Mouse (Mus musculus): ENCODE measurements around the gene Psma3.

Gene Psma3

GRCm38 (mm10) chr12:70974441-70975266 is at the start of gene Psma3:
Gene Psma3, plus strand, starts transcription at chr12:70974621.
- peak; percentile 95 for DNase-seq (ENCODE audit: low read depth, low spot score)

GRCm38 (mm10) chr12:70929781-70930180 is 44.6 kb upstream of the Psma3 start:
- no peak for DNase-seq (ENCODE audit: low read depth, low spot score)

GRCm38 (mm10) chr12:70937150-70937549 is 37.3 kb upstream of the Psma3 start:
- DNase-seq (ENCODE audit: low read depth, low spot score), result no peak

DNA sequence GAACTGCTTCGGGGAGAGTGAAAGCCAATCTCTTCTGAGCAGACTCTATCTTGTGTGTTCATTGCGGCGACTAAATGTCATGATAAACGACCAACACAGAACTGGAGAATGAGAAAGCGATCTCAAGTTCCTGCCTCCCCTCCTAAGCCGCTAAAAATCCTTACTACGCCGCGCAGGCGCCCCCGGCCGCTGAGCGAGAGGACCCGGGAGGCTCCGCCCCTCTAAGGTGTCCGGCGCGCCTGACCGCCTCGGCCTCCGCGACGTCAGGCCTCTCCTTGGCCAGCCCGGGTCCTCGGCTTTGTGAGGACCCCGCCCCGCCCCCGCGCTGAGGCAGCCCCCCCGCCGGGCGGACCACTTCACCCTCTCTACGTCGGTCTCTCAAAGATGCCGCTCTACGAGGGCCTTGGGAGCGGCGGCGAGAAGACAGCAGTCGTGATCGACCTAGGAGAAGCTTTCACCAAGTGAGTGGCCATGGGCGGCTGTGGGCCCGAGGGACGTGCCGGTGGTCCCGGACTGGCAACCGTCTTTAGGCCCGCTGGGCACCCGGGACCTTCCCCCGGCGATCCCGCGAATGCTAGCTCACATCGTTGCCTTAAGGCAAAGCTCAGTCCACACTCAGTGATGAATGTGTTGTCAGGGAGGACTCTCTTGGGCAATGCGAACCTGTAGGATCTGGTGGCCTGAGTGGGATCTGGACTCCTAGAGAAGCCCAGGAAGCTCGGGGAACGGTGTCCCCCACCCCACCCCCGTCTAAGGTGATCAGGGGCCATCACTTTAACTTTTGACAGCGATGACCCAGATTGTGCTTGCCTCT is 36.6 kb upstream of the Psma3 start, which contains the start of gene Actr10:
Actr10 (plus strand) TSS at position 287 of the 814 bp plus-strand sequence.
- peak; percentile 95 for DNase-seq (ENCODE audit: low read depth, low spot score)

GRCm38 (mm10) chr12:70940806-70941205 is 33.6 kb upstream of the Psma3 start:
- DNase-seq (ENCODE audit: low read depth, low spot score), result no peak

GRCm38 (mm10) chr12:70944181-70944580 is 30.2 kb upstream of the Psma3 start:
- no peak for DNase-seq (ENCODE audit: low read depth, low spot score)

DNA sequence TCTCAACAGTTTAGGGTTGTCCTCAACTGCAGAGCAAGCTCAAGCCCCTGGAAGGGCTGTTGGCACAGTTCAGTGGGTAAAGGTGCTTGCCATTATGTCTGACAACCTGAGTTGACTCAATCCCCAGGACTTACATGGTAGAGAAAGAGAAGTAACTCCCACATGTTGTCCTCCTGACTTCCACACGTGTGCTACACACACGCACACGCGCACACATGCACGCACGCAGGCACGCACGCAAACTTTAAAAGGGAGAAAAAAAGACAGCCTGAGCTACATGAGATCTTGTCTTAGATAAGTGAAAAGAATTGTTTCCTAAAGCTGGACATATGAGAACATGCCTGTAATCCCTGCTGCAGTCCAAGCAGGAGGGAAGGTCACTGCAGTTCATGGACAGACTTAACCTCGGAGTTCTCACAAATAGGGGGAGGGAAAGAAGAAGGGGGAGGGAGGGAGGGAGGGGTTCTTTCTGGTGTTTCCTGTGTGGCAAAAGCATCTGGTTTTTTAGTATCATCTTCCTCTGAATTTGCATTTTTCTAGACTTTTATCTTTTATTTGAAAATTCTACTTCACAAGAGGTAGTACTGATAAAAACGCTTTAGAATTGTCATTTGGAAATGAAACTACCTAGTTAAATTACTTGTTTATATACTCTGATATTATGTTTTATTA is 27.7 kb upstream of the Psma3 start:
- DNase-seq (ENCODE audit: low read depth, low spot score), result no peak

- no peak for DNase-seq (ENCODE audit: low read depth, low spot score)
Observed at GRCm38 (mm10) chr12:70958640-70959039, 15.8 kb upstream of the Psma3 start.

- DNase-seq (ENCODE audit: low read depth, low spot score), result no peak
Observed at GRCm38 (mm10) chr12:70967581-70967980, 6.8 kb upstream of the Psma3 start.

GRCm38 (mm10) chr12:70968141-70968790 is 6.2 kb upstream of the Psma3 start:
- peak; percentile 86 for DNase-seq (ENCODE audit: low read depth, low spot score)

DNA sequence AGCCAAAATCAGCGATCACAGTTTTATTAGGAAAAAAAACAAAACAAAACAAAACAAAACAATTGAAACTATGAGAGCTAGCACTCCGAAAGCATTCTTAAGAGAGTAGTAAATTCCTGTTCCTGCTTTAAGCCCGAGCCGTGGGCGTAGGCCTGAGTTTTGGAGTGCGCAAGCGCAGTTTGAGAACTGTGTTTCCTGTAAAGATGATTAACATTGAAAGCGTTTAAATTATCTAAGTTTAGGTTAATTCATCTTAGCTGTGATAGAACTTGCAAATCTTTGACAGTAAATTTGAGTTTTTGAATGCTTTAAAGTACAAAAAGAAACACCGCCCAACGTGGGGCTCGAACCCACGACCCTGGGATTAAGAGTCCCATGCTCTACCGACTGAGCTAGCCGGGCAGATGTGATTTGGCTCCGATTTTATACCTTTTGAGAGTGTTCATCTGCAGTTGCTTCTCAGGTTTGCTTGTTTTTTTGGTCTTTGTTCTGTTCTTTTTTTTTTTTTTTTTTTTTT is 5.6 kb upstream of the Psma3 start:
- DNase-seq (ENCODE audit: low read depth, low spot score), result peak; percentile 91

- peak; percentile 85 for DNase-seq (ENCODE audit: low read depth, low spot score)
Observed at GRCm38 (mm10) chr12:70969485-70970184, 4.8 kb upstream of the Psma3 start.

GRCm38 (mm10) chr12:70973831-70974230 is 590 bp upstream of the Psma3 start:
- DNase-seq (ENCODE audit: low read depth, low spot score), result no peak

GRCm38 (mm10) chr12:70975406-70975805 is 985 bp downstream of the Psma3 start:
- DNase-seq (ENCODE audit: low read depth, low spot score), result peak; percentile 6

GRCm38 (mm10) chr12:70975891-70976290 is 1.5 kb downstream of the Psma3 start:
- DNase-seq (ENCODE audit: low read depth, low spot score), result no peak

- no peak for DNase-seq (ENCODE audit: low read depth, low spot score)
Observed at GRCm38 (mm10) chr12:70978345-70978744, 3.9 kb downstream of the Psma3 start.

DNA sequence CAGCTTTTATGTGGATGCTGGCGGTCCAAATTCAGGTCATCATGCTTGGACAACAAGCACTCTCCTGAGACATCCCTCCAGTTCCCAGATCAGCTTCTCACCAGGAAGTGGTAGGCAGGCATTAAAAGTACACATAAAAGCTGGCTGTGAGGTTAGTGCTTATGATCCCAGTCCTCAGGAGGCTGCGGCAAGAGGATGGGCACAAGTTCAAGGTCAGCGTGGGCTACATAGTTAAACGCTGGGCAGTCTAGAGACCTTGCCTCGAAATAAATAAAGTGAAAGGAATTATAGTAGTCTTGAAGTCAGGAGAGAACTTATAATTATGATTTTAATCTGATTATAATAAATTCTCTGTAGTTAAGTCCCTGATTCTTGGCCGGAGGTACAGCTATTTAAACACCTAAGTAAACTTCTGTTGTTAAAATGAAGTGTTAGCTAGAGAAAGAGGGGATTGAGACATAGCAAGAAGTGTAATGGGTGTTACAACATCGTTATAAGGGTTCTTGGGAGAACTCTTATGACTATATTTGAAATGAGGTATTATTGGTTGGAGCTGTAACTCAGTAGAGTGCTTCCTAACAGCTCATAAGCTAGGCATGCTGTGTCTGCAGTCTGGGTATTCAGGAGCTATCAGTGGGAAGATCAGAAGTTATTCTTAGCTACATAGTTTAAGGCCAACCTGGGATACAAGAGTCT is 10.6 kb downstream of the Psma3 start:
- DNase-seq (ENCODE audit: low read depth, low spot score), result no peak

GRCm38 (mm10) chr12:70997225-70997624 is 22.8 kb downstream of the Psma3 start:
- no peak for DNase-seq (ENCODE audit: low read depth, low spot score)

DNA sequence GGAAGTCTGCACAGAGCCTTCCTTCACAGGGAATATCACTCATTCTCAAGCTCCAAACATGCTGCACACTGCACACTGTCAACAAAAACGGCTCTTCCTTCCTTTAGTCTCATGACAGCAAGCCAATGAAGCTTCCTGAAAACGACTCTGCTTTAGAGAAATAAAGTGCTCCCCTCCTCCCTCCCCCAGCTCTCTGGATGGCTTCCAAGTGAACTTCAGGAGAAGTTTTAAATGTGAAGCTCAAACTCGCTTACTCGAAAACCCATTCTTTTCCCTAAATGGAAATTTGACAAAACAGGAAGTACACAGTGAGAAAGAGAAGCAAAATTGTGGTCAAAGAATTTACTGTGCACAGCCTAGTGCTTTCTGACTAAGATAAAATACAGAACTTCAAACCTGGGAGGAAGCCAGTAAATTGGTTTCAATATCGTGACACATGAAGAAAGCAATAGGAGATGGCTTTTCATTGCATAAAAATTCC is 25.0 kb downstream of the Psma3 start:
- DNase-seq (ENCODE audit: low read depth, low spot score), result no peak

DNA sequence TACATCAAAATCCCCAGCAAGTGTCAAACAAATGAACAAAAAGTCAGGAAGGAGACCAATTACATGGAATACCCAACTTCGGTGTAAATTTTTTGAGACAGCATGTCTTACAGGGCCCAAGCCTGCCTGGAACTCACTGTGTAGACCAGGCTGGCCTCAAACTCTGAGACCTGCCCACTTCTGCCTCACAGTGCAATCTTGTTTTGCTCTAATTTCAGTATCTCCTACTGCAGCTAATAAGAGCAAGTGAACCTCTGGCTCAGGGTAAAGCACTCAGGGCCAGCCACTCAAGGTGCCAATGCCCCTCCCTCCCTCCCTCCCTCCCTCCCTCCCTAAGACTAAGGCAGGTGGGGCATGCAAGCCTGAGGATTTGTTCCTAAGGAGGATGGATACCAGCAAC is 25.9 kb downstream of the Psma3 start:
- no peak for DNase-seq (ENCODE audit: low read depth, low spot score)

Measured in mesoderm, embryonic 11.5 days (tissue).